Mouse (Mus musculus) stomach, embryonic 16.5 days (tissue): Measurements from ENCODE around the gene Plekhh3. TPM values are rescaled to one million over a fixed set of nuclear protein-coding genes. Genes with fewer than 3 reads are reported as not detected.

Experiments used
- ATAC-seq: fragments of 200-750 bp; cut with Nextera tagmentation; 2 replicates; pipeline ENCODE4 v1.8.0; 2017; ENCODE audit warnings: moderate number of reproducible peaks, moderate TSS enrichment; ENCODE audit not compliant: insufficient read depth, low FRiP score
- H3K27ac ChIP-seq: fragments of 300-500 bp; sonication (generic); 2 replicates; pipeline ENCODE4 v1.5.1; 2014; ENCODE audit warnings: low read length
- H3K27me3 ChIP-seq: fragments of 300-500 bp; sonication (generic); 2 replicates; pipeline ENCODE4 v1.6.1; 2014; ENCODE audit warnings: low read length, control low read depth, mixed read lengths; ENCODE audit not compliant: control insufficient read depth, insufficient read depth
- H3K36me3 ChIP-seq: fragments of 300-500 bp; sonication (generic); 2 replicates; pipeline ENCODE4 v1.6.1; 2014; ENCODE audit warnings: low read length; ENCODE audit not compliant: control insufficient read depth, insufficient read depth
- H3K4me1 ChIP-seq: fragments of 300-500 bp; sonication (generic); 2 replicates; pipeline ENCODE4 v1.6.1; 2014; ENCODE audit warnings: low read length, control low read depth, mixed read lengths; ENCODE audit not compliant: control insufficient read depth, insufficient read depth
- H3K4me2 ChIP-seq: fragments of 300-500 bp; sonication (generic); 2 replicates; pipeline ENCODE4 v1.6.1; 2014; ENCODE audit warnings: low read depth, low read length, mixed read lengths
- H3K4me3 ChIP-seq: fragments of 300-500 bp; sonication (generic); replicated peaks from 2 replicates; pipeline ENCODE4 v1.5.1; 2014; ENCODE audit warnings: mild to moderate bottlenecking, low read length
- H3K9ac ChIP-seq: fragments of 300-500 bp; sonication (generic); 2 replicates; pipeline ENCODE4 v1.6.1; 2014; ENCODE audit warnings: low read length
- H3K9me3 ChIP-seq: fragments of 300-500 bp; sonication (generic); replicated peaks from 2 replicates; pipeline ENCODE4 v1.6.1; 2016; ENCODE audit warnings: low read length, control low read depth; ENCODE audit not compliant: control insufficient read depth
- whole genome bisulfite sequencing: fragments of 180-500 bp; shearing (Covaris S2); extraction: QIAGEN DNeasy Blood & Tissue Kit; methylation state at CpG from one replicate; pipeline ENCODE4 v1.1.7; 2014; 5-methylcytosine and 5-hydroxymethylcytosine counted together
- polyA plus RNA-seq: library from polyadenylated mRNA; unstranded; fragments of >200 nt; fragmentation: Nextera tagmentation; extraction: Ambion mirVana; gene quantifications from 2 replicates; pipeline ENCODE4 v1.2.1, GENCODE M21; 2015

Plekhh3 gene
- polyA plus RNA-seq, 1 experiment from 2014 or later: 18.7 TPM

- Histone ChIP-seq H3K4me2 (peak overlapping the region; percentile 34), H3K36me3 (no peaks in the 10 kb centered on the region), H3K27ac (peak overlapping the region; percentile 96), H3K4me3 (no peak overlapping the region), H3K9ac (peak overlapping the region; percentile 52), H3K9me3 (no peaks in the 10 kb centered on the region), H3K4me1 (peaks cover 35% of the 10 kb centered on the region), H3K27me3 (no peaks in the 10 kb centered on the region)
- ATAC-seq: peak; percentile 90
- WGBS: 15% methylated on average over 6 of the region's 6 CpGs
Observed at GRCm38 (mm10) chr11:101189495-101190180, 18.5 kb upstream of the Plekhh3 start.

GRCm38 (mm10) chr11:101188166-101188805 is 17.1 kb upstream of the Plekhh3 start:
- Histone ChIP-seq H3K4me2 (no peak overlapping the region), H3K9me3 (no peaks in the 10 kb centered on the region), H3K27ac (peak overlapping the region; percentile 96), H3K36me3 (no peaks in the 10 kb centered on the region), H3K9ac (no peak overlapping the region), H3K27me3 (no peaks in the 10 kb centered on the region), H3K4me1 (peaks cover 35% of the 10 kb centered on the region), H3K4me3 (no peak overlapping the region)
- 72% methylated on average over 11 of the region's 11 CpGs for WGBS
- no peak for ATAC-seq

- Histone ChIP-seq H3K36me3 (no peaks in the 10 kb centered on the region), H3K9ac (no peak overlapping the region), H3K9me3 (no peaks in the 10 kb centered on the region), H3K4me1 (peaks cover 35% of the 10 kb centered on the region), H3K27ac (no peak overlapping the region), H3K4me3 (no peak overlapping the region), H3K4me2 (no peak overlapping the region), H3K27me3 (no peaks in the 10 kb centered on the region)
- WGBS: 88% methylated on average over 5 of the region's 5 CpGs
- no peak for ATAC-seq
Observed at GRCm38 (mm10) chr11:101187541-101187940, 16.4 kb upstream of the Plekhh3 start.

- 89% methylated on average over 27 of the region's 27 CpGs for WGBS
- ATAC-seq: no peak
Observed at GRCm38 (mm10) chr11:101186526-101187247, 15.5 kb upstream of the Plekhh3 start.

GRCm38 (mm10) chr11:101185441-101185840 is 14.3 kb upstream of the Plekhh3 start:
- Histone ChIP-seq H3K4me1 (peaks cover 23% of the 10 kb centered on the region), H3K4me2 (no peak overlapping the region), H3K4me3 (no peak overlapping the region), H3K36me3 (no peaks in the 10 kb centered on the region), H3K9ac (no peak overlapping the region), H3K27me3 (no peaks in the 10 kb centered on the region), H3K27ac (no peak overlapping the region), H3K9me3 (no peaks in the 10 kb centered on the region)
- ATAC-seq: no peak
- 90% methylated on average over 4 of the region's 4 CpGs for WGBS

More at GRCm38 (mm10) chr11:101186526-101187247, 15.5 kb upstream of the Plekhh3 start:
- Histone ChIP-seq H3K4me3 (no peak overlapping the region), H3K27ac (no peak overlapping the region), H3K9me3 (no peaks in the 10 kb centered on the region), H3K36me3 (no peaks in the 10 kb centered on the region), H3K9ac (no peak overlapping the region), H3K4me2 (no peak overlapping the region), H3K27me3 (no peaks in the 10 kb centered on the region), H3K4me1 (peaks cover 35% of the 10 kb centered on the region)

- Histone ChIP-seq H3K9ac (no peak overlapping the region), H3K9me3 (no peaks in the 10 kb centered on the region), H3K4me3 (no peak overlapping the region), H3K4me2 (no peak overlapping the region), H3K27me3 (no peaks in the 10 kb centered on the region), H3K27ac (no peak overlapping the region), H3K4me1 (peaks cover 19% of the 10 kb centered on the region), H3K36me3 (no peaks in the 10 kb centered on the region)
- no peak for ATAC-seq
- 92% methylated on average over 12 of the region's 12 CpGs for WGBS
Observed at GRCm38 (mm10) chr11:101184984-101185383, 13.8 kb upstream of the Plekhh3 start.

GRCm38 (mm10) chr11:101182771-101183517 is 11.8 kb upstream of the Plekhh3 start:
- no peaks in the 10 kb centered on the region for H3K9me3 ChIP-seq
- H3K4me1 ChIP-seq: no peaks in the 10 kb centered on the region
- H3K4me3 ChIP-seq: no peak overlapping the region
- H3K27ac ChIP-seq: no peak overlapping the region
- H3K4me2 ChIP-seq: no peak overlapping the region
- H3K27me3 ChIP-seq: no peaks in the 10 kb centered on the region
- ATAC-seq: no peak
- H3K9ac ChIP-seq: no peak overlapping the region
- H3K36me3 ChIP-seq: no peaks in the 10 kb centered on the region
- WGBS: 79% methylated on average over 14 of the region's 14 CpGs

- no peak overlapping the region for H3K9ac ChIP-seq
- H3K4me3 ChIP-seq: no peak overlapping the region
- H3K4me1 ChIP-seq: peaks cover 4% of the 10 kb centered on the region; the same call in 1 of the 2 replicates
- H3K27ac ChIP-seq: no peak overlapping the region
- no peak overlapping the region for H3K4me2 ChIP-seq
- ATAC-seq: no peak
- H3K9me3 ChIP-seq: no peaks in the 10 kb centered on the region
- no peaks in the 10 kb centered on the region for H3K36me3 ChIP-seq
- 90% methylated on average over 11 of the region's 11 CpGs for WGBS
- peaks cover 8% of the 10 kb centered on the region; the same call in 1 of the 2 replicates for H3K27me3 ChIP-seq
Observed at GRCm38 (mm10) chr11:101181961-101182360, 10.8 kb upstream of the Plekhh3 start.
